Mouse (Mus musculus) urinary bladder, postnatal 4 days (tissue): ENCODE measurements around the gene Amz2.

ENCODE experiments used
- DNase-seq, 2 experiments: peaks; one replicate each; pipeline ENCODE4 v3.0.0; 2021 to 2022; ENCODE audit warnings: low spot score in 2 of 2

Amz2 gene

DNA sequence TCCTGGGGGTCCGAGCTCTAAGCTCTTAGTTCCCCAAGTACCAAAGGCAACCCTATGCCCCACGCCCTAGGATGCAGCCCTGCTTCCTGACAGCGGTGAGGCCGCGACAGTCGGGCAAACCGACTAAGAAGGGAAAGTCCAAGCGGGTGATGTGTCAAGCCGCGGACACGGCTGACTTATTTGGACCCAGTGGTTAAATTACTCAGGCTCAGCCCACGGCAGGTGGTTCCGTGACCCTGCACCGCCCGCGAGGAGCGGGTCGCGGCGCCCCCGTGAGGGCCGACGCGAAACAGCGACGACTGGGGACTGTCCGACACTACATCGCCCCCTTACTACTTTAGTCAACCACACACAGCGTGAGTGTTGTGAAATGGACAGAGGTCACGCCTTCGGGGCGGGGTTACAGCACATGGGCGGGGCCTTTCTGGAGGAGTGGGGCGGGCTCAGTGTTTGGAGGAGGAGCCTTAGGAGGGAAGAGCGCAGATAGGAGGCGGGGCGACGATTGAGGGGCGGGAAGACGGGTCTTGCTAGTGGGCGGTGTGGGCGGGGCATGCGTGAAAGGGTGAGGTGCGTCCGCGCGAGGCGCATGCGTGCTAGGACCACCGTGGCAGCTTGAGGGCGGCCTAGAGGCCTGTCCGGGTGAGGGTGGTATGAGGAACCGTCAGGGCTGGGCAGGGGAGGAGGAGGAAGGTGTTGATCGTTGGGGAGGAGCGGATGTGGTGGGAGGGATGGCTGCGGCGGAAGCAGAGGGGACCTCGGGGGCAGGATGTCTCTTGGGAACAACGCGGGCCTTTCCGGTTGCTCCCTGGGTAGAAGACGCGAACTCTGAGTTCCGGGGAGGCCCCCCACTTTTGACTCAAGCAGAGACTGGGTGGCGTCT lies at the start of gene Amz2:
Amz2 (plus strand) TSS at position 555 of the 880 bp plus-strand sequence.
- DNase-seq: peak; percentile 99

DNA sequence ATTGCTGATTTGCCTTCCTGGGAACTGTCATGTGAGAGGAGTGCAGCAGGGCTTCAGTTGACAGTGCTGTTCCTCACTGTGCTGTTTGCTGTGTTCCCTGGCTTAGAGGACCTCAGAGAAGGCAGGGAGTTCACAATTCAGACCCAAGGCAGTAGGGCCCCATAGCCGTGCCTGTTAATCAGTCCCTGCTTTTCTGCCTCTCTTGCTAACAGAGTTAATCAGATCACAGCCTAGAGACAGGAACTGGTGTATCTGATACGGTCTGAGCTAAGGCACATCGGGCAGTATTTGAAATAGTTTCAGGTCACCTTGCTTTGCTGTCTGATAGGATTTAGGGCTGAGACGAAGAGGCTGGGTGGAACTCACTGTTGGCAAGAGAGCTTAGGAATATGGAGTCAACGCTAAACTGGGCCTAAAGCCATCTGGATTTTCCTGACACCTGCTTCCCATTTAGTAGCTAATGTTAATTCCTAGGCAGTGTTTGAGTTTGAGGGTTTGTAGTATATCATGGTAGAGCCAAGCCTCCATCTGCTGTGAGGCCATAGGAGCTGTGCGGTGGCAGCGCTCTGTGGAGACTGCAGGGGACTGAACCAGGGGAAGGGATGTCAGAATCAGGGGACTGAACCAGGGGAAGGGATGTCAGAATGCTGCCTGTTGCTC lies 49.1 kb upstream of the Amz2 start:
- no peak for DNase-seq

- DNase-seq: no peak
Measured at GRCm38 (mm10) chr11:109377477-109377876, 48.3 kb upstream of the Amz2 start.

DNA sequence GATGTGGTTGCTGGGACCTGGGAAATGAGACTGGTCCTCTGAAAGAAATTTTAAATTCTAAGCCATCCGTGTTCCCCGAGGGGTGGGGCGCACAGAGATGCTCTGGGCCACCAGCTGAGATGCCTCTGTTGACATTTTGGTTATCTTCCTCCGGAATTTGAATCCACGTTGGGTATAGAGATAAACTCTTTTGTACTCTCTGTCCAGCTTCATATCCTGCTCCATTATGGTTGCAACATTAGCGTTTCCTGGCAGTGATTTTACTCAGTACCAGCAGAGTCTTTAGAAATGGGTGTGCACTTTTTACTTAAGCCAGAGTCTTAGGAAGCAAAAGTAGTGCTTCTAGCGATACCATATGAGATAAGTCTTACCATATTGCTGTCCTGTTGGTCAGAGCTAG lies 47.7 kb upstream of the Amz2 start:
- DNase-seq: no peak

DNA sequence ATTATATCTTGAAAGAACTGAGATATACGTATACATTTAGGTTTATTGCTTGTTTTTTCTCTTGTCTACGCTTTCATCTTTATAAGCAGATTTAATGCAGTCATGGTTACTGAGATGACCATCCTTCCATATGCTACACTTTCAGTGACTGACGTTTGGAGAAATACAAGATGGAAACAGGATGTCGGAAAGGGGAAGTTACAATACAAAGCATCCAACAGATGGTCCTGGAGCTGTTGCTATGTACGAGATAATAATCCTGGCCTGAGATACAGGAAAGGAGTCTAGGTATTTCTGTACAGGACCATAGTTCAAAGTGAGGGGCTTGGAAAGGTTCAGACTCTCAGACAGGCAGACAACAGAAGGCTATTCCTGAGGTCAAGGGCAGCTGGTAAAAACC lies 45.1 kb upstream of the Amz2 start:
- no peak for DNase-seq

- DNase-seq: no peak
Measured at GRCm38 (mm10) chr11:109385296-109385695, 40.5 kb upstream of the Amz2 start.

DNA sequence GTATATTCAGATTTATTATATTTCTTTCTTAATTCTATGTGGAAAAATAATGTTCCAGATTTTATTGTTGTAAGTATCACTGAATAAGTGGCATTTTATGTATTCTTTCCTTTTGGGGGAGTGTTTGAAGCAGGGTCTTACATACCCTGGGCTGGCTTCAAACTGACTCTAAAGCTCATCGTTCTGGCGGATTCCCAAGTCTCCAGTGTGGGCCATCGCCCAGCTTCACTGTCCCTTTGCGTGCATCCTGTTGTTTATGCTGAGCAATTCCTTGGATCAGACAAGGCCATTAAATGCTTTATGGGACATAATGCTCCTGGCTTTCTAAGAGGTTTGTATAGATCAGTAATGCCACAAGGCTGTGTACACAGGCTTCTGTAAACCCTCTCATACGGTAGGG lies 36.7 kb upstream of the Amz2 start:
- DNase-seq: no peak

- DNase-seq: no peak
Measured at GRCm38 (mm10) chr11:109391200-109391599, 34.5 kb upstream of the Amz2 start.

DNA sequence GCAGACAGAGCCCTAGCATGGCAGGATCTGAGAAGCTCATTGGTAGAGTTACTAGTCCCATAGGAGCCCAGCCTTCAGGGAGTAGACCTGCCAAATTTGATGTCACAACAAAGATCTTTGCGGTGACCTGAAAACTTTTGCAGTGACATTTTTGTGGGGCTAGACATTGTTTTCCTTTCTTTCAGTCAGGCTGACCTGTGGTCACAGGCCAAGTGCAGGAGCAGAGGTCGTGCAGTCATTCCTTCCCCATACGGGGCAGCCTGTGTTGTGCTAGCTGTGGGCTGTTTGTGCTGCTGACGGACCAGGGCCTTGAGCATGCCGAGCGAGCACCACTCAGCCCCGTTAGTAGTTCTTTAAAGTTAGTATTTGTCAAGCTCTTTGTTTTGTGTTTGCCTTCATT lies 34.0 kb upstream of the Amz2 start:
- DNase-seq: no peak

- DNase-seq: no peak
Measured at GRCm38 (mm10) chr11:109392601-109393000, 33.1 kb upstream of the Amz2 start.

GRCm38 (mm10) chr11:109394758-109395157 lies 31.0 kb upstream of the Amz2 start:
- DNase-seq: no peak

- no peak for DNase-seq
Measured at GRCm38 (mm10) chr11:109395291-109395690, 30.5 kb upstream of the Amz2 start.

DNA sequence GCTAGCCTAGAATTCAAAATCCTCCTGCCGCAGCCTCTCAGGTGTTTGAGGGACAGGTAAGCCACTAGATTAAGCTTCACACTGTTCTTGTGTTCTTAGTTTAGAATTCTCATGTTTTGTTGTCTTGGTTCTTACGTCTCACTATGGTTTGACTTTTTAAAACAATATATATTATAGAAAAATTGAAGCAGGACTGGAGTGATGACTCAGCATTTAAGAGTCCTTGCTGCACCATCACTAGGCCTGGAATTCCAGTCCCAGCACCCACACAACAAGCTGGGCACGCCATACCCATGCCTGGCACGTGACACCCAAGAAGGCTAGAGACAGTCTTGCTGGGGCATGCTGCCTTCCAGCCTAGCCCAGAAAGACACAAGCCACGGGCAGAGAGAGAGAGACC lies 19.3 kb upstream of the Amz2 start:
- no peak for DNase-seq

DNA sequence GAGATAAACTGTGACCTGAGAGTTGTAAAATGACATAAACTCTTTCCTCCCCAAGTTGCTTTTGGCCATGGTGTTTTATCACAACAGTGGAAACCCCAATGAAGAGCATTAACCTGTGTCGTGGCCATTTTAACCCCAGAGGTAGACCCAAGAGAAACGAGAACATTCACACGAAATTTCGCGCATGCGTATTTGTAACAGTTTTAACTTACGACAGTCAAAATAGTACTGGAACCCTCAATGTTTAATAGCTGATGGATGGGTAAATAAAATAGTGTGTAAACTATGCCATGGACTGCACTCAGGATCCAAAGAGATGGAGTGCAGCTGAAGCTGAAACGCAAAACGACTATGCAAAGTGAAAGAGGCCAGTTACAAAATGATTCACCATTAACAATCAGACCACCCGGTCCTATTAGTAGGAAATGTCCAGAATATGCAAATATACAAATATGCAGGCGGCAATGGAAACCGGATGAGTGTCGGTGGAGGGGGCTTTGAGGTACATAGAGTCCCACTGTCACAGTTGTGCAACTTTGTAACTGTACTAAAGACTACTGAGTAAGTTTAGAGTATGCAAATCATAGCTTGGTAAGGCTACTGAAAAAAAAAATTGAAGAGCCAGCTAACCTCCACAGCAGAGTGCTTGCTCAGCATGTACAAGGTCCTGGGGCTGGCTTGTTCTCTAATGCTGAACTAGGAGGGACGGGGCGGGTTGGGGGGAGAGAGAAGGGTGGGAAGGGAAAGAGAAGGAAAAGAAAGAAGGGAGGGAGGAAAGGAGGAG lies 15.4 kb upstream of the Amz2 start:
- no peak for DNase-seq

DNA sequence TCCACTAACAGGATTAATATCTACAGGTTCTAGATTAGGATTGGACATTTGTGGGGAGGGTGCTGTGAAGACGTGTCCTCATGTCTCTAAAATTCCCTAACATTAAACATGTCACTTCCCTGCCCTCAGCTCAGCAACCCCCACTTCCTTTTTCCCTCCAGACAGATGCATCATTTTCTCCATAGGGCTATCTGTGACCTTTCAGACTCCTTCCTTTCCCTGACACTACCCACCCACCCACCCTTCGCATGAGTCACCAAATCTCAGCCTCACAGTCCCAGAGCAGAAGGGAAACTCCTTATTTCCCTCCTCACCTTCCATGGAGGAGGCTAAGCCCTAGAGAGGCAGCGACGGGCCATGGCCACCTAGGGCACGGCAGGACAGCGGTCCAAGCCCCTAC lies 12.1 kb upstream of the Amz2 start, which contains the start of gene 9930022D16Rik:
9930022D16Rik (plus strand) TSS at position 301 of the 400 bp plus-strand sequence.
- no peak for DNase-seq

DNA sequence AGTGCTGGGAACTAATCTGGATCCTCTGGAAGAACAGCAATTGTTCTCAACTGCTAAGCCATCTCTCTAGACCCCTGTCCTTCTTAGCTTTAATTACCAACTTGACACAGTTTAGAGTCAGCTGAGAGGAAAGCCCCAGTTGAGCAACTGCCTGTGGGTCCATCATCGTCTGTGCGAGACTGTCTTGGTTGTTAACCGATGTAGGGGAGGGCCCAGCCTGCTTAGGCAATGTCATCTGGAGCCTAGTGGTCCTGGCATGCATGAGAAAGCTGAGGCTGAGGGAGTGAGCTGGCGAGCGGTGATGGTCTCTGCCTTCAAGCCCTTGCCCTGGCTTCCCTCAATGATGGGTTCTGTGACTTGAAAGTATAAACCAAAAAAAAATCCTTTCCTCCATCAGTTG lies 10.9 kb upstream of the Amz2 start:
- no peak for DNase-seq

- DNase-seq: no peak
Measured at GRCm38 (mm10) chr11:109416709-109417420, 8.9 kb upstream of the Amz2 start.

GRCm38 (mm10) chr11:109417472-109418040 lies 8.2 kb upstream of the Amz2 start:
- DNase-seq: no peak

DNA sequence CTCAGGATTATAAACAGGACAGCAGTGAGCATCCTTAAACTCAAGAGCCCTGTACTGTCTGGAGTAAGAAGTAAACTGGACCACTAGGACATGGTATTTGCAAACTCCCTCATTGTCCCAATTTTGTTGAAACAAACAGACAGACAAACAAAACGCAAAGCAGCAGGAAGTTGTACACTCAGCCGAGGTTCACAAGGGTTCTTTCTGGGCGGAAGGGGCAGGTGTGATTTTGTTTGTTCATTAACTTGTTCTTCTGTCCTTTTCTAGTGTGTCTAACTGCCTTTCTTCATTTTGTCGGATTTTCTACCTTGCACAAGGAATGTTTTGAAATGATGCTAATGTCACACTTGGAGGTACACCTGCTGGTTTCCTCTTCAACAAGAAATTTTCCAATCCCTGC lies 6.3 kb upstream of the Amz2 start:
- no peak for DNase-seq

DNA sequence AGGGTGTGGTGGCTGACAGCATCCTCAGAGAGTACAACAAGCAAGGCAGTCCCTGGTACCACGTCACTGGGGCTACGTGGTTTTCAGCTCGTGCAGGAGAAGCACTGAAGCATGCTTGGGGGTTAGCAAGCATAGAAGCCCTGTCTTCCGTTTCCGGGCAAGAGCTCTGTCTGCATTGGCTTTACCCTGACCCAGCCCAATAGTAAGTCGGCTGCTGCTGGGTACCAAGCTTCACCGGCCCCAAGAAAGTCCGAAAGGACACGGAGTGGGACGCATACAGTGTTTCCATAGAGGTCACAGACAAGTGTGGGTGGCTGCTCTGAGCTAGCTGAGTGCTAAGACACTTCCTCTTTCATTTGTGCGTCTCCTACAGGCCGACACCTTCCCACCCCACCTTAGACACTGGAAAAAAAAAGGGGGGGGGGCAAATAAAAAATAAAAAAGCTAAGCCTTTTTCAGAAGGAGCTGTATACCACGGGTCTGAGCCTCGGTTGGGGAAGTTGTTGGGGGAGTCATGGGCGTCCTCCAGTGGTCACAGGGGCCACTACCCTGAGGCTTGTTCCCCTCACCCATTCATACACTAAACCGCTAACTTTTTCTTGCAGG lies 5.7 kb upstream of the Amz2 start:
- DNase-seq: no peak

DNA sequence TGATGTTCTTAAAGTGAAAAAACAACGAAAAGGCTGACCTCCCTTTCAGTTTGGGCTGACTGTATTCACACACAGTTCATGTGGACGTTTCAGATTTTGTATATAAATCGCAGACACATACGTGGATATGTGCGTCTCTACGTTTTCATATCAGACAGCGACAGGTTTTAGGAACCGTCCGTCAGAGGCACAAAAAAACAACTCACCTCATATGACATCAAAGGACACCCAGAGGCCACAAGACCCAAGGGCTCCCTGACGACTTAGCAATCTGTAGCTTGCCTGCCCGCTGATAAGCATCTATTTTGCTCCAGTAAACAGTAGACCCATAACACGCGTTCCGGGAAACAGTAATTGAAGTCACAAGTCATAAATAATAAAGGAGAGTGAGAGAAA lies 5.2 kb upstream of the Amz2 start:
- no peak for DNase-seq
